Mouse (Mus musculus) embryonic fibroblast, embryonic 13.5 days (primary cell): ENCODE results near the gene Enpp5.

ENCODE experiments used
- CTCF ChIP-seq: IDR thresholded peaks from 2 replicates; pipeline ENCODE4 v1.5.1; 2011; ENCODE audit warnings: mild to moderate bottlenecking, control low read depth, low read length, moderate library complexity, borderline replicate concordance; ENCODE audit not compliant: insufficient read depth
- POLR2A ChIP-seq: IDR thresholded peaks from 2 replicates; pipeline ENCODE4 v1.6.1; 2011; ENCODE audit warnings: low read depth, mild to moderate bottlenecking, control low read depth, low read length, moderate library complexity

DNA sequence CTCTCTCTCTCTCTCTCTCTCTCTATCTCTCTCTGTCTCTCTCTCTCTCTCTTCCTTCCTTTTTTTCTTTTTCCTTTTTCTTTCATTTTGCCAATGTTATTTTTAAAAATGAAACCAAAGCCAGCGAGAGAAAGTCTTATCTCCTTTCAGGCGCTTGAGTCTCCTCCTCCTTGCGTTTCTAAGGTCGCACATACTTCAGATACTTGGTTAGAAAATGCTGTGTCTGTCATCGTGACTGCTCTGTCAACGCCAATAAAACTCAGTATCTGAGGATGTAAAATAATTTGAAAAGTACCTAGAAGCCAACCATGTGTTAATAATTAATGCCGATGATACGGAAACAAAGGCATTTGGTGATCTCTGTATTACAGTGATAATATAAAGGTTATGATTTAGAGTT lies 57.4 kb downstream of the Enpp5 start:
- no peak for TF ChIP-seq CTCF
- TF ChIP-seq POLR2A: no peak
